Mouse (Mus musculus) thymus, postnatal 4 days (tissue): ENCODE measurements around the gene Rps6ka5.

Source experiments
- DNase-seq: peaks from one replicate; pipeline ENCODE4 v3.0.0; 2021

The Rps6ka5 gene

GRCm38 (mm10) chr12:100724606-100725457, 2.0 kb downstream of the Rps6ka5 start:
- peak; percentile 99 for DNase-seq

GRCm38 (mm10) chr12:100724182-100724581, 2.6 kb downstream of the Rps6ka5 start:
- no peak for DNase-seq

GRCm38 (mm10) chr12:100720801-100721200, 6.0 kb downstream of the Rps6ka5 start:
- no peak for DNase-seq

DNA sequence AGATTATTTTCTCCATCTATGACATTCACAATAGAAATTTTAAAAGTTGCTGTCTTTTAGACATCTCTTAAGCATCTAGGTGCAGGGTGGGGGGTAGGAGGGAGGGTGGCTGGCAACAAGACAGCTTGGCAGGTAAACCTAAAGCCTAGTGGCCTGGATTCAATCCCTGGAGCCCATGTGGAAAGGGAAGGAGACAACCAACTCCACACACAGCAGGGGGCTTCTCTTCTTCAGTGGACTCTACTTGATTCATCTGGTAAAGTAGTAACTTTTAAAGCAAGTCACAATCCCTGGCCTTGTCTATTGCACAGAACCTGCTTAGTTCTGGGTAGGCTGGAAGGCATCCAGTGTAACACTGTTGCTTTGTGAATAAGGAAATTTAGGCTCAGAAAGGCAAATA, 9.3 kb downstream of the Rps6ka5 start:
- DNase-seq: no peak

GRCm38 (mm10) chr12:100716969-100717368, 9.8 kb downstream of the Rps6ka5 start:
- no peak for DNase-seq

- DNase-seq: peak; percentile 29
These were observed 15.0 kb downstream of the Rps6ka5 start for GRCm38 (mm10) chr12:100711819-100712218.

- peak; percentile 40 for DNase-seq
These were observed 15.6 kb downstream of the Rps6ka5 start for GRCm38 (mm10) chr12:100711116-100711691.

DNA sequence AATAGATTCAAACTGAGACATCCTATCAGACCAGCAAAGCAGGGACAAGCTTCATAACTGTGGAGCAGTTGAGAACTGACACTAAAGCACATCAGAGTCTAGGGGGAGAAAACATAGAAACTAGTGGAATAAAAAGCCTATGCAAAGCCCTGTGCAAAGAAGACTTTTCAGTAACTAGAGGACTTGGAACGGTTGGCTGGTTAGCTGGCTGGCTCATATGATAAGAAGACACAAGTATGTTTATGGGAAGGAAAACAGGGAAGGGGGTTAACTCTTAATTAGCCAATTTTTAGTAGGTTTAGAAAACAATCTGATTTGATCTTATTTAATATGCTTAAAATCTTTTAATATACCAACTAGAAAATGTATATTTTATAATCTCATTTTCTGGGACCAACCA, 16.4 kb downstream of the Rps6ka5 start:
- DNase-seq: no peak

DNA sequence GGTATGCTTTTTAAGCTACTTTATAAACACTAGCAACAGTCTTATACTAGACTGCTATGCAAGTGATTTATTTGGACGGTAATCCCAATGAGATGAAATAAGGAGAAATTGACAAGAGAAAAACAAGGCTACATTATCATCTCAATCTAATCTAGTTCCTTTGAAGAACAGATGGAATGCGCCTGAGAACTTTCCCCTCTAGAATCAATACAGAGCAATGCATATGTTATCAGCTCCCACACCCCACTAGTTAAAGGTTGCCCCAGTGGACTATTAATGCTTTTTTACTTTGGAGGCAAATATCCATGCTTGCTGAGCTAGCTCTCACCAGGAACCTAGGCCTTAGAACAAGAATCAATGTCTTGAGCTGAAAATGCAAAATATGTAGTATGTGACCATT, 19.5 kb downstream of the Rps6ka5 start:
- no peak for DNase-seq

GRCm38 (mm10) chr12:100705057-100705722, 21.6 kb downstream of the Rps6ka5 start:
- no peak for DNase-seq

GRCm38 (mm10) chr12:100698019-100698418, 28.8 kb downstream of the Rps6ka5 start:
- DNase-seq: no peak

GRCm38 (mm10) chr12:100696621-100697020, 30.2 kb downstream of the Rps6ka5 start:
- no peak for DNase-seq

- DNase-seq: no peak
These were observed 31.5 kb downstream of the Rps6ka5 start for GRCm38 (mm10) chr12:100695252-100695651.

DNA sequence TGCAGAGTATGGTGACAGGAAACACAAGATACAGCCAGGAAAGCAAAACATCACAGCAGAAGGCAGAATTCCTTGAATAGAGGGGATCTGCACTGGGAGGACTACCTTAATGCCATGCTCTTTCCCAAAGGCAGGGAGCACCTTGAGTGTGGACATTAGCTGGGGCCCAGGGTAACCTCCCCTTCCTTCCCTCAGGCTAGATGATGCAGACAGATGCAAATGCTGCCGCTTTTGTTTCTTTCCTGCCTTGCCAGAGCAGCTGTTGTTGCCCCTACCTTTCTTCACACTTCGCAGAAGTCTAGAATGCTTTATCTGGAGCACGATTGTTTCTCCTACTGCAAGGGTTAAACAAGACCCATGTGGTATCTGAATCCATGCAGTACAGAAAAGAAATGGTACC, 34.6 kb downstream of the Rps6ka5 start:
- no peak for DNase-seq

- DNase-seq: no peak
These were observed 36.3 kb downstream of the Rps6ka5 start for GRCm38 (mm10) chr12:100690444-100690843.

DNA sequence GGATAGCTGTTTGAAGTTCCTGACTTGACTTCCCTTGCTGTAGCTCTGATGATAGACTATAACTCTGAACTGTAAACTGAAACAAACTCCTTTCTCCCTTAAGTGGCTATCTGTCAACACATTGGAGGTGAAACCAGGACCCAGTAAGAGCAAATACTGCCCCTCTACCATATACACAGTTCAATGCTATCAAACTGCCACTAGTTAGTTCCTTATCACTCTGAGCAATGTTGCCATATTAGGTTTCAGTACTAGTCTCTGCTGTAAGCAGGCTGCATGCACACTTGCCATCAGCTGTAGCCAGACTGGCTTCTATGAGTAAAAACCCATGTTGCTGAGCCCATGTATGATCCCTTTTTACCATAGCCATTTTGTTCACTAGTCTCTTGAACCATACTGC, 38.6 kb downstream of the Rps6ka5 start:
- DNase-seq: no peak

- no peak for DNase-seq
These were observed 39.8 kb downstream of the Rps6ka5 start for GRCm38 (mm10) chr12:100687001-100687400.

DNA sequence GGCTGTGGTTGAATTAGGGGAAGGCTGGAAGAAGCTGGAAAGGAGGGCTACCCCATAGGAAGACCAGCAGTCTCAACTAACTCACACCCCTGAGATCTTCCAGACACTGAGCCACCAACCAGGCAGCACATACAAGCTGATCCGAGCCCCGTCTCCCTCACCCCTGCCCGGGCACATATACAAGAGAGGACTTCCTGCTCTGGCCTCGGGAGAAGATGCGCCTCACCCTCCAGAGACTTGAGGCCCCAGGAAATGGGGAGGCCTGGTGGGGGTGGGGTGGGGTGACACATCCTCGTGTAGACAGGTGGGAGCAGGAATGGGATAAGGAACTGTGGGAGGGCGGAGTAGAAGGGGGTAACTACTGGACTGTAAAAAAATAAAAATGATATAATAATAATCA, 45.0 kb downstream of the Rps6ka5 start:
- peak; percentile 70 for DNase-seq

- DNase-seq: no peak
These were observed 45.5 kb downstream of the Rps6ka5 start for GRCm38 (mm10) chr12:100681241-100681640.

GRCm38 (mm10) chr12:100680676-100681075, 46.1 kb downstream of the Rps6ka5 start:
- no peak for DNase-seq

- no peak for DNase-seq
These were observed 56.1 kb downstream of the Rps6ka5 start for GRCm38 (mm10) chr12:100670647-100671199.

DNA sequence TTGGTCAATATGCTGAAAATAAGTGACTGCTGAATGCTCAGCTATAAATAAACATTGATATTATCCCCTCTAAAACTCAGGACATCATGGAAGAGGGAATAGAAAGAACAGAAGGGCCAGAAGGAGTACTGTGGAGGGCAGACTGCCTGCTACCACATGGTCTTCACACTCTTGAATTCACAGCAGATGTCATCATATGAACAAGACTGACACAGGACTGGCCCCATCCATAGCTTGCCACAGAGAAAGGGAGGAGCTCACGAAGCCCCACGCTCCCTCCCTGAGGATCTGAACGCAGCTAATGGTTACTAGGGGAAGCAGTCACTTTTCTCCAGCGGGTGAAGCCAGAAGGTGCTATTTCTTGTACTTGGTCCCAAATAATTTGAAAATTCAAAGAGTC, 61.5 kb downstream of the Rps6ka5 start:
- DNase-seq: no peak

- no peak for DNase-seq
These were observed 66.7 kb downstream of the Rps6ka5 start for GRCm38 (mm10) chr12:100660076-100660475.

- no peak for DNase-seq
These were observed 70.8 kb downstream of the Rps6ka5 start for GRCm38 (mm10) chr12:100655972-100656371.
